Mouse (Mus musculus) liver, postnatal 0 days (tissue): ENCODE data around the gene Pax8.

ENCODE experiments used
- CTCF ChIP-seq: sonication (generic); IDR thresholded peaks from 2 replicates; pipeline ENCODE4 v1.5.1; 2016; ENCODE audit warnings: antibody characterized with exemption, low read depth
- EP300 ChIP-seq: IDR thresholded peaks from 2 replicates; pipeline ENCODE4 v1.6.1; 2016; ENCODE audit warnings: antibody characterized with exemption, low read depth, mild to moderate bottlenecking

DNA sequence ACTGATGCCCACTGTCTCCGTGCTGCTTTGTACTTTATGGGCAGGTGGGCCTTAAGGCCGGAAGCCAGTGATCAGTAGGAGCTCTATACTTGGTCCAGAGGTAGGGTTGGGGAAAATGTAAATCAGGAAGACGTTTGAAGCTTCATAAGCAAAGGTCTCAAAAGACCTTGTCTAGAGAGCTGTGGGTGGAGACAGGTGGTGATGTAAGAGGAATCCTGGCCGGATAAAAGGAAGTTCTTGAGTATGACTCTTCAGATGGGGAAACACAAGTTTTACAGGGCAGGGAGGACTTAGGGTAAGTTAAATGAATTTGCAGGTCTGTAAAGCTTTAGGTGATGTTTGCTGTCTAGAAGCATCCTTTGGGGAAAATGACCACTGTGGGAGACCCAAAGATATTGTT is 26.3 kb downstream of the Pax8 start:
- TF ChIP-seq CTCF (no peak), EP300 (no peak)
